Mouse (Mus musculus): ENCODE measurements at regions not wholly inside any gene's neighbourhood (a gene's known extent, or its start where the extent isn't known, plus 50 kb on each side); places are given as distances from the start of the nearest gene placed in this dataset.

GRCm38 (mm10) chr3:22022418-22022817, 54.0 kb upstream of the Tbl1xr1 start:
- TF ChIP-seq CTCF (IDR thresholded peaks at IDR 0.05; ENCODE audit: low read depth): no peak
- TF ChIP-seq EP300 (optimal IDR thresholded peaks at IDR 0.05): no peak
